ENCODE assay signal across 12 mouse cellular contexts in the genomic region with DNA sequence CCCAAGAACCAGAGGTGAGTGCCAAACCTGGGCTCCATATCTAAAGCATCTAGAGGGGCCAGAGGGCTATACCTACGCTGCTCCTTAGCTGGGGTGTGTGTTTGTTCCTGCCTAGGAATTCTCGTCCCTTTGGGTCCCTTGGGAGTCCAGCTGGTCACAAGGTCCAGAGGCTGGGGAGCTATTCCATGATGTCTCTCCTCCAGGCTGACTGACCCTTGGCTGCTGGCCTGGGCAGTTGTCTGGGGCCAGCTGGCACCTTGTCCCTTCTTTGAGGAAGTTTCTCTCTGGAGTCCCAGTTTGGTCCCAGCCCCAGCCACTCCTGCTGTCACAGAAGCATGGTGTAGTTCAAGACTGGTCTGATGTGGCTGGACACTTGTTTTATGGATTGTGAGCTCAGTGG. TPM values are rescaled to one million over a fixed set of nuclear protein-coding genes. Genes with fewer than 3 reads are reported as not detected.
DNase-seq lines count a peak whose midpoint lies in the region; ATAC-seq and TF ChIP-seq lines count a peak whose summit lies in the region.
"Had no signal": no experiment of that assay in that cellular context is flagged by ENCODE, and none has a peak within 500 bp of the region (broad histone marks: within the 10 kb centered on the region; RNA-seq: fewer than 3 reads in every experiment).

No protein-coding gene starts in this region.

- H3K9ac ChIP-seq in embryonic facial prominence, embryonic 13.5 days = no peak overlapping the region
- H3K9ac ChIP-seq in heart, postnatal 0 days (replicated peaks; ENCODE audit: low read depth, low read length) = no peak overlapping the region
- no peak overlapping the region for H3K9ac ChIP-seq in neural tube, embryonic 15.5 days (replicated peaks)
- H3K9ac ChIP-seq in midbrain, embryonic 14.5 days (replicated peaks; ENCODE audit: low read length) = no peak overlapping the region
- H3K9ac ChIP-seq in forebrain, embryonic 13.5 days = no peak overlapping the region
- H3K9ac ChIP-seq: midbrain, embryonic 12.5 days; stomach, embryonic 15.5 days had no signal

- H3K27ac ChIP-seq in left cerebral cortex, adult 2 months = no peak overlapping the region
- H3K27ac ChIP-seq in embryonic facial prominence, embryonic 13.5 days = peak overlapping the region; percentile 96
- H3K27ac ChIP-seq in heart, postnatal 0 days (ENCODE audit: low read depth) = 0 out of 2 replicates have a peak overlapping the region, but pooled peaks have one; percentile 18
- no peak overlapping the region for H3K27ac ChIP-seq in neural tube, embryonic 15.5 days (replicated peaks)
- H3K27ac ChIP-seq in midbrain, embryonic 14.5 days (replicated peaks; ENCODE audit: low read depth, low read length) = no peak overlapping the region
- H3K27ac ChIP-seq in forebrain, embryonic 13.5 days = no peak overlapping the region
- H3K27ac ChIP-seq: midbrain, embryonic 12.5 days; stomach, embryonic 15.5 days had no signal

- ATAC-seq in embryonic facial prominence, embryonic 13.5 days (ENCODE audit: insufficient number of reproducible peaks, insufficient read depth, low FRiP score, low TSS enrichment, low read depth) = no peak
- ATAC-seq in heart, postnatal 0 days (ENCODE audit: insufficient read depth, low read depth) = peak; percentile 47
- ATAC-seq in neural tube, embryonic 15.5 days (ENCODE audit: low FRiP score) = no peak
- ATAC-seq in midbrain, embryonic 14.5 days (ENCODE audit: low FRiP score, low TSS enrichment) = no peak
- no peak for ATAC-seq in forebrain, embryonic 13.5 days

- intact Hi-C loops in left cerebral cortex, postnatal 4 days (cut with DNase I) = no loop called here
- intact Hi-C loops in left cerebral cortex, adult 2 months (cut with DNase I) = no loop called here

- whole genome bisulfite sequencing in embryonic facial prominence, embryonic 13.5 days = 59% methylated on average over 2 of the region's 2 CpGs
- WGBS in heart, postnatal 0 days = 58% methylated on average over 2 of the region's 2 CpGs
- WGBS in neural tube, embryonic 15.5 days = 78% methylated on average over 2 of the region's 2 CpGs
- WGBS in midbrain, embryonic 14.5 days = 84% methylated on average over 2 of the region's 2 CpGs
- WGBS in forebrain, embryonic 13.5 days = 70% methylated on average over 2 of the region's 2 CpGs

- no peak for TF ChIP-seq EP300 in heart, postnatal 0 days (IDR thresholded peaks at IDR 0.05; ENCODE audit: low read depth)

- peaks cover 30% of the 10 kb centered on the region for H3K4me1 ChIP-seq in embryonic facial prominence, embryonic 13.5 days
- H3K4me1 ChIP-seq in heart, postnatal 0 days (ENCODE audit: control insufficient read depth, insufficient read depth) = peaks cover 15% of the 10 kb centered on the region
- peaks cover 11% of the 10 kb centered on the region; the same call in 1 of the 2 replicates for H3K4me1 ChIP-seq in neural tube, embryonic 15.5 days
- H3K4me1 ChIP-seq in midbrain, embryonic 14.5 days (ENCODE audit: control insufficient read depth, insufficient read depth, low read length) = no peaks in the 10 kb centered on the region
- peaks cover 9% of the 10 kb centered on the region; the same call in 1 of the 2 replicates for H3K4me1 ChIP-seq in forebrain, embryonic 13.5 days
- H3K4me1 ChIP-seq: stomach, embryonic 15.5 days had no signal

- H3K36me3 ChIP-seq in embryonic facial prominence, embryonic 13.5 days = no peaks in the 10 kb centered on the region
- no peaks in the 10 kb centered on the region for H3K36me3 ChIP-seq in heart, postnatal 0 days (replicated peaks; ENCODE audit: control insufficient read depth, insufficient read depth, low read length)
- H3K36me3 ChIP-seq in neural tube, embryonic 15.5 days = no peaks in the 10 kb centered on the region
- H3K36me3 ChIP-seq in midbrain, embryonic 14.5 days (ENCODE audit: control insufficient read depth, insufficient read depth, low read length) = no peaks in the 10 kb centered on the region
- no peaks in the 10 kb centered on the region for H3K36me3 ChIP-seq in forebrain, embryonic 13.5 days (ENCODE audit: poor library complexity, severe bottlenecking)
- H3K36me3 ChIP-seq: midbrain, embryonic 12.5 days; stomach, embryonic 15.5 days had no signal

- H3K9me3 ChIP-seq in embryonic facial prominence, embryonic 13.5 days = no peaks in the 10 kb centered on the region
- no peaks in the 10 kb centered on the region for H3K9me3 ChIP-seq in heart, postnatal 0 days (replicated peaks; ENCODE audit: control insufficient read depth, low read length)
- H3K9me3 ChIP-seq in neural tube, embryonic 15.5 days (replicated peaks) = no peaks in the 10 kb centered on the region
- H3K9me3 ChIP-seq in midbrain, embryonic 14.5 days (ENCODE audit: control insufficient read depth, low read length) = no peaks in the 10 kb centered on the region
- H3K9me3 ChIP-seq in forebrain, embryonic 13.5 days (replicated peaks) = no peaks in the 10 kb centered on the region
- H3K9me3 ChIP-seq: midbrain, embryonic 12.5 days; stomach, embryonic 15.5 days had no signal

- DNase-seq in left cerebral cortex, postnatal 4 days = peak; percentile 57
- no peak for DNase-seq in left cerebral cortex, adult 2 months (ENCODE audit: extremely low spot score in 1 of 2, low spot score in 2 of 2)
- DNase-seq in heart, postnatal 0 days (ENCODE audit: low spot score) = no peak
- DNase-seq in lung, postnatal 14 days = peak; percentile 76
- DNase-seq in midbrain, embryonic 14.5 days = no peak

- H3K27me3 ChIP-seq in embryonic facial prominence, embryonic 13.5 days = no peaks in the 10 kb centered on the region
- H3K27me3 ChIP-seq in heart, postnatal 0 days (ENCODE audit: control insufficient read depth, insufficient read depth, low read length) = peaks cover 3% of the 10 kb centered on the region; the same call in 1 of the 2 replicates
- H3K27me3 ChIP-seq in neural tube, embryonic 15.5 days (replicated peaks) = no peaks in the 10 kb centered on the region
- no peaks in the 10 kb centered on the region for H3K27me3 ChIP-seq in midbrain, embryonic 14.5 days (ENCODE audit: control insufficient read depth, insufficient read depth, low read length)
- no peaks in the 10 kb centered on the region for H3K27me3 ChIP-seq in forebrain, embryonic 13.5 days
- H3K27me3 ChIP-seq: midbrain, embryonic 12.5 days; stomach, embryonic 15.5 days had no signal

- H3K4me3 ChIP-seq in left cerebral cortex, adult 2 months = no peak overlapping the region
- no peak overlapping the region for H3K4me3 ChIP-seq in embryonic facial prominence, embryonic 13.5 days
- no peak overlapping the region for H3K4me3 ChIP-seq in heart, postnatal 0 days (ENCODE audit: low read depth, low read length)
- no peak overlapping the region for H3K4me3 ChIP-seq in neural tube, embryonic 15.5 days (replicated peaks)
- no peak overlapping the region for H3K4me3 ChIP-seq in midbrain, embryonic 14.5 days (replicated peaks; ENCODE audit: low read depth, low read length)
- H3K4me3 ChIP-seq in forebrain, embryonic 13.5 days = no peak overlapping the region
- H3K4me3 ChIP-seq: layer of hippocampus, adult 2 months; midbrain, embryonic 12.5 days; stomach, embryonic 15.5 days had no signal

- H3K4me2 ChIP-seq in embryonic facial prominence, embryonic 13.5 days = peak overlapping the region; percentile 44
- H3K4me2 ChIP-seq in heart, postnatal 0 days (ENCODE audit: low read depth, low read length) = no peak overlapping the region
- no peak overlapping the region for H3K4me2 ChIP-seq in neural tube, embryonic 15.5 days
- no peak overlapping the region for H3K4me2 ChIP-seq in midbrain, embryonic 14.5 days (ENCODE audit: low read length)
- no peak overlapping the region for H3K4me2 ChIP-seq in forebrain, embryonic 13.5 days
- H3K4me2 ChIP-seq: midbrain, embryonic 12.5 days; stomach, embryonic 15.5 days had no signal

- TF ChIP-seq CTCF in left cerebral cortex, adult 2 months (IDR thresholded peaks at IDR 0.05) = no peak
- no peak for TF ChIP-seq CTCF in heart, postnatal 0 days (IDR thresholded peaks at IDR 0.05; ENCODE audit: low read depth)

RNA-seq across cellular contexts. Expression of gene Hdac11, which starts 24.9 kb away (rescaled TPM):
- total RNA-seq in left cerebral cortex, postnatal 4 days (2021) = 10 to 100 TPM; 67.9 to 78.2 TPM
- 100 to 1,000 TPM; 174 to 176 TPM for total RNA-seq in left cerebral cortex, adult 2 months (2021)
- polyA plus RNA-seq in embryonic facial prominence, embryonic 13.5 days (2015; fragmentation: Nextera tagmentation; extraction: Ambion mirVana) = 12.8 and 15.6 TPM in 2 replicates
- total RNA-seq in heart, postnatal 0 days (2014; rRNA removed; ENCODE audit: low replicate concordance) = 17.9 and 19.6 TPM in 2 replicates
- polyA plus RNA-seq in heart, postnatal 0 days (2015; fragmentation: Nextera tagmentation; extraction: Ambion mirVana) = 9.2 and 9.5 TPM in 2 replicates
- 41.7 and 51.5 TPM in 2 replicates for polyA plus RNA-seq in neural tube, embryonic 15.5 days (2015; fragmentation: Nextera tagmentation; extraction: Ambion mirVana)
- polyA plus RNA-seq in midbrain, embryonic 14.5 days (2014; fragmentation: Nextera tagmentation; extraction: Ambion mirVana) = 42.1 and 50.3 TPM in 2 replicates
- polyA plus RNA-seq in forebrain, embryonic 13.5 days (2015; fragmentation: Nextera tagmentation; extraction: Ambion mirVana) = 15.3 and 21.0 TPM in 2 replicates

RNA-seq across cellular contexts. Expression of gene Fbln2, which starts 30.9 kb away (rescaled TPM):
- total RNA-seq in left cerebral cortex, postnatal 4 days (2021) = 10 to 100 TPM; 15.3 to 17.5 TPM
- total RNA-seq in left cerebral cortex, adult 2 months (2021) = 1 to 10 TPM; 5.7 to 8.0 TPM
- polyA plus RNA-seq in embryonic facial prominence, embryonic 13.5 days (2015; fragmentation: Nextera tagmentation; extraction: Ambion mirVana) = 298 and 344 TPM in 2 replicates
- 222 and 302 TPM in 2 replicates for total RNA-seq in heart, postnatal 0 days (2014; rRNA removed; ENCODE audit: low replicate concordance)
- 117 and 120 TPM in 2 replicates for polyA plus RNA-seq in heart, postnatal 0 days (2015; fragmentation: Nextera tagmentation; extraction: Ambion mirVana)
- 33.7 and 47.7 TPM in 2 replicates for polyA plus RNA-seq in neural tube, embryonic 15.5 days (2015; fragmentation: Nextera tagmentation; extraction: Ambion mirVana)
- polyA plus RNA-seq in midbrain, embryonic 14.5 days (2014; fragmentation: Nextera tagmentation; extraction: Ambion mirVana) = 4.8 and 12.0 TPM in 2 replicates
- 8.5 and 12.2 TPM in 2 replicates for polyA plus RNA-seq in forebrain, embryonic 13.5 days (2015; fragmentation: Nextera tagmentation; extraction: Ambion mirVana)
- total RNA-seq: common myeloid progenitor, adult 5-6 weeks had no signal

Comparison
In these comparisons a context has a peak if more than half of its experiments do, and no peak if none do; other contexts are left out.
1. DNase-seq: peak in left cerebral cortex, postnatal 4 days (single experiment) and lung, postnatal 14 days (single experiment); none in left cerebral cortex, adult 2 months (0 of 2), heart, postnatal 0 days (single experiment) and midbrain, embryonic 14.5 days (single experiment).
2. H3K27ac ChIP-seq: peak in embryonic facial prominence, embryonic 13.5 days (single experiment) and heart, postnatal 0 days (single experiment); none in left cerebral cortex, adult 2 months (single experiment), neural tube, embryonic 15.5 days (single experiment), midbrain, embryonic 14.5 days (single experiment) and forebrain, embryonic 13.5 days (single experiment).